Mouse (Mus musculus) intestine, embryonic 16.5 days (tissue): ENCODE measurements around the gene Atrnl1. TPM values are rescaled to one million over a fixed set of nuclear protein-coding genes. Genes with fewer than 3 reads are reported as not detected.

Experiments
- ATAC-seq: fragments of 200-750 bp; cut with Nextera tagmentation; 2 replicates; pipeline ENCODE4 v1.8.0; 2017; ENCODE audit warnings: moderate TSS enrichment, moderate library complexity
- H3K27ac ChIP-seq: fragments of 300-500 bp; sonication (generic); 2 replicates; pipeline ENCODE4 v1.5.1; 2014; ENCODE audit warnings: mild to moderate bottlenecking, low read length
- H3K27me3 ChIP-seq: fragments of 300-500 bp; sonication (generic); replicated peaks from 2 replicates; pipeline ENCODE4 v1.6.1; 2014; ENCODE audit warnings: low read length, control low read depth, mixed read lengths; ENCODE audit not compliant: control insufficient read depth, insufficient read depth
- H3K36me3 ChIP-seq: fragments of 300-500 bp; sonication (generic); 2 replicates; pipeline ENCODE4 v1.6.1; 2014; ENCODE audit warnings: low read length, control low read depth; ENCODE audit not compliant: control insufficient read depth, insufficient read depth
- H3K4me1 ChIP-seq: fragments of 300-500 bp; sonication (generic); 2 replicates; pipeline ENCODE4 v1.6.1; 2014; ENCODE audit warnings: low read length, control low read depth, mixed read lengths; ENCODE audit not compliant: control insufficient read depth, insufficient read depth
- H3K4me2 ChIP-seq: fragments of 300-500 bp; sonication (generic); 2 replicates; pipeline ENCODE4 v1.6.1; 2014; ENCODE audit warnings: low read depth, low read length, control low read depth
- H3K4me3 ChIP-seq: fragments of 300-500 bp; sonication (generic); 2 replicates; pipeline ENCODE4 v1.5.1; 2014; ENCODE audit warnings: mild to moderate bottlenecking, low read length
- H3K9ac ChIP-seq: fragments of 300-500 bp; sonication (generic); 2 replicates; pipeline ENCODE4 v1.6.1; 2014; ENCODE audit warnings: low read depth, low read length
- H3K9me3 ChIP-seq: fragments of 300-500 bp; sonication (generic); 2 replicates; pipeline ENCODE4 v1.6.1; 2016; ENCODE audit warnings: low read length, control low read depth; ENCODE audit not compliant: control insufficient read depth
- WGBS: fragments of 180-500 bp; shearing (Covaris S2); extraction: QIAGEN DNeasy Blood & Tissue Kit; methylation state at CpG from one replicate; pipeline ENCODE4 v1.1.7; 2014; 5-methylcytosine and 5-hydroxymethylcytosine counted together
- polyA plus RNA-seq: library from polyadenylated mRNA; unstranded; fragments of >200 nt; fragmentation: Nextera tagmentation; extraction: Ambion mirVana; gene quantifications from 2 replicates; pipeline ENCODE4 v1.2.1, GENCODE M21; 2015

Atrnl1 gene
- polyA plus RNA-seq, 1 experiment from 2014 or later: 2.8 TPM

DNA sequence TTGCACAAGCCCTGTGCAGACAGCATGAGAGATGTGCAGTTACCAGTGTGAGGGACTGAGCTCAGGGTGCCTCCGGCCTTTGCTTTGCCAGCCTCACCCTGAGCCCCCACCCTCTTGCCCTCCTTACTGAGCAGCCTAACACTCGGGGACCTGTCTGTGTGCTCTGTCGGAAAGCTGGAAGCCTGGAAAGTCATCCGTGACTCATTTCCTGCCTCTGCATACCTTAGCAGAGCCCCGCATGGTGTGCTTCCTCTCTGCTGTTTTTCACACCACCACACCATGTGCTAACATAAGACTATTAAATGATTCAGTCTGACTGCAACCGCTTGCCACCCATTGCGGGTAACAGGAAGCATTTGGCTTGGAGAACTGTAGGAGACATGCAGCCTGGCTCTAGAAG lies 493.7 kb downstream of the Atrnl1 start:
- no peak overlapping the region for H3K4me2 ChIP-seq
- no peaks in the 10 kb centered on the region for H3K36me3 ChIP-seq
- no peak for ATAC-seq
- H3K27ac ChIP-seq: no peak overlapping the region
- no peaks in the 10 kb centered on the region for H3K27me3 ChIP-seq
- H3K4me3 ChIP-seq: no peak overlapping the region
- 74% methylated on average over 7 of the region's 7 CpGs for WGBS
- no peak overlapping the region for H3K9ac ChIP-seq
- H3K9me3 ChIP-seq: no peaks in the 10 kb centered on the region
- H3K4me1 ChIP-seq: no peaks in the 10 kb centered on the region

DNA sequence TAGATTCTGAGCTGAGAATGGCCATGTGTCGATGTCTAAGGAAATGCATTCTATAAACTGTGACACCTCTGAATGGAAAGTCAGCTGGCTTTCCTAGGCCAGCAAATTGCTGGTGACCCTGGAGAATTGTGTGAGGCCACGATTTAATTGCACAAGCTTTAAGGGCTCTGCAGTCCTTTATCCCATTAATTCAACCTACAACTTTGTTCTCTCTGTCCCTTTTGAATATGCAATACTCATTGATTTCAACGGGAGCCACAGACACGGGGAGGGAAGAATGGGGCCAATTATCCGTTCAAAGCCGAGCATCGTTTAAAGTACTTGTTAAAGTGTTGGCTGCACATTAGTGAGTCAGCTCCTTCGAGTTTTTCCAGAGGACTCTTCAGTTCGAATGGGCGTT lies 496.8 kb downstream of the Atrnl1 start:
- no peaks in the 10 kb centered on the region for H3K9me3 ChIP-seq
- no peak overlapping the region for H3K4me2 ChIP-seq
- ATAC-seq: no peak
- 81% methylated on average over 10 of the region's 10 CpGs for WGBS
- no peaks in the 10 kb centered on the region for H3K4me1 ChIP-seq
- no peak overlapping the region for H3K9ac ChIP-seq
- no peaks in the 10 kb centered on the region for H3K36me3 ChIP-seq
- no peaks in the 10 kb centered on the region for H3K27me3 ChIP-seq
- no peak overlapping the region for H3K27ac ChIP-seq
- H3K4me3 ChIP-seq: no peak overlapping the region

DNA sequence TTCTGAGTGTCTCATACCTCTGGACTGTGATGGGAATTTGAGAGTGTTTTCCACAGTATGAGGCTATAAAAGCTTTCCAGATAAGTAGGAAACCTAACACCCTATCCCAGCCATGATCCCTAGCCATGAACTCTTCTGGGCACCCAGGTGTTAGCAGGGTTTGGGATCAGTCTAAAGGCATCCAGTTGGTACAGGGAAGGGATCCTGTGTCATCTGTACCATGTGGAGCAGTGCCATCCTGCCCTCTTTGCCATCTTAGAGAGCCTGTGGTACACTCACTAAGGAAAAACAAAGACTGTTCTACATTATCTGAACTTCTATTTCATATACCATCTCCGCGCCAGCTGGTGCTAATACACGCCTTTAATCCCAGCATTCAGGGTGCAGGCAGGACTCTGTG lies 499.7 kb downstream of the Atrnl1 start:
- WGBS: 96% methylated on average over 3 of the region's 3 CpGs
- Histone ChIP-seq H3K27me3 (no peaks in the 10 kb centered on the region), H3K27ac (no peak overlapping the region), H3K36me3 (no peaks in the 10 kb centered on the region), H3K4me2 (no peak overlapping the region), H3K9me3 (no peaks in the 10 kb centered on the region), H3K4me3 (no peak overlapping the region), H3K9ac (no peak overlapping the region), H3K4me1 (no peaks in the 10 kb centered on the region)
- ATAC-seq: no peak

DNA sequence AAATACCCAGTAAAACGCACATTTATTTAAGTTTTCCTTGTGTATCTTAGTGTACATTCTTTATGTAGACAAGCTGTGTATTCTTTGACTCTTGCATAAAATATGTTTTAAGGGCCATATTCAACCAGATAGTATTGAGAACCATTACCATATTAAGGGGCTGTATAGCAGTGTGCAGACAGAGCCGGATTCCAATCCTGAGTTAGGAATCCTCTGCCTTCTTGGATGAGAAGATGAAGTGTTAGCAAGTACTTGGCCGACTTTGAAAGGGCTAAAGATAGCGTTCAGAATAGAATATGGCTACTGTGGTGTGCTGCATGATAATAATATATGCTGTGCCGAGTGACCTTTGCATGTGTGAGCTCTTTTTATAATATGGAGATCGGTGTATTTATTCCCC lies 500.5 kb downstream of the Atrnl1 start:
- no peak for ATAC-seq
- no peaks in the 10 kb centered on the region for H3K9me3 ChIP-seq
- 91% methylated on average over 6 of the region's 6 CpGs for WGBS

DNA sequence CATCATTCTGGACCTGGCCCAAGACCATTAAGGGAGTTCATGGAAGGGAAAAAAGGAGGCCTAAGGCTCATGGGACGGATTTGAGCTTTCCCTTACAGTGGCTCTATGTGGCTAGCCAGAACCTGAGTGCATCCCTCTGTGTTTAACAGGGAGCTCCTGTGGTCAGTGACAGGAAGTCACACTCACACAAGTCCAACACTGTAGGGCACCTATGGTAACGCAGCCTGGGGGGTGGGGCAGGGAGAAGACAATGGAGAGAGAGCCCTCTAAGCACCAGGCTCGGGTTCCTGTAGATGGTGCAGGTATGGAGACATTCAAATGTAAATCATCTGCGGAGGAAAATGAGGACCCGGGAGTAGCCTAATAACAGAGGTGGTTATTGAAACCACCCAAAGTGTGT lies 501.3 kb downstream of the Atrnl1 start:
- no peak overlapping the region for H3K4me3 ChIP-seq
- ATAC-seq: no peak
- no peaks in the 10 kb centered on the region for H3K4me1 ChIP-seq
- H3K36me3 ChIP-seq: no peaks in the 10 kb centered on the region
- no peaks in the 10 kb centered on the region for H3K27me3 ChIP-seq
- no peak overlapping the region for H3K9ac ChIP-seq
- no peaks in the 10 kb centered on the region for H3K9me3 ChIP-seq
- H3K27ac ChIP-seq: no peak overlapping the region
- H3K4me2 ChIP-seq: no peak overlapping the region
- 64% methylated on average over 5 of the region's 5 CpGs for WGBS

More for the DNA sequence above, 500.5 kb downstream of the Atrnl1 start:
- no peak overlapping the region for H3K27ac ChIP-seq
- H3K9ac ChIP-seq: no peak overlapping the region
- no peaks in the 10 kb centered on the region for H3K4me1 ChIP-seq
- H3K4me3 ChIP-seq: no peak overlapping the region
- no peaks in the 10 kb centered on the region for H3K36me3 ChIP-seq
- no peak overlapping the region for H3K4me2 ChIP-seq
- no peaks in the 10 kb centered on the region for H3K27me3 ChIP-seq

DNA sequence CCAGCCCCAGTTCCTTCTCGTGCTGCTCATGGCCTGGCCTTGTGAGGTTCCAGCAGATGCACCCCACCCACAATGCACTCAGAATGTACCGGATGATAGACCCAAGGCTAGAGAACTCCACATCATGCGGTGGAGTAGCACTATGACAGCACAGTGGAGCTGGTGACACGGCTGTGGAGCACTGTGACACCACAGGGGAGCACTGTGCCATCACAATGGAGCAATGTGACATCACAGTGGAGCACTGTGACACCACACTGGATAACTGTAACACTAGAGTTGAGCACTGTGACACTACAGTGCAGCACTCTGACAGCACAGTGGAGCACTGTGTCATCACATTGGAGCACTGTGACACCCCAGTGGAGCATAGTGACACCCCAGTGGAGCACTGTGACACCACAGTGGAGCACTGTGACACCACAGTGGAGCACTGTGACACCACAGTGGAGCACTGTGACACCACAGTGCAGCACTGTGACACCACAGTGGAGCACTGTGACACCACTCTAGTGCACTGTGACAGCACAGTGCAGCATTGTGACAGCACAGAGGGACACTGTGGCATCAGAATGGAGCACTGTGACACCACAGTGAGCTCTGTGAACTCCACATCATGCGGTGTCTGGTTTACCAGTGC lies 502.4 kb downstream of the Atrnl1 start:
- no peaks in the 10 kb centered on the region for H3K27me3 ChIP-seq

DNA sequence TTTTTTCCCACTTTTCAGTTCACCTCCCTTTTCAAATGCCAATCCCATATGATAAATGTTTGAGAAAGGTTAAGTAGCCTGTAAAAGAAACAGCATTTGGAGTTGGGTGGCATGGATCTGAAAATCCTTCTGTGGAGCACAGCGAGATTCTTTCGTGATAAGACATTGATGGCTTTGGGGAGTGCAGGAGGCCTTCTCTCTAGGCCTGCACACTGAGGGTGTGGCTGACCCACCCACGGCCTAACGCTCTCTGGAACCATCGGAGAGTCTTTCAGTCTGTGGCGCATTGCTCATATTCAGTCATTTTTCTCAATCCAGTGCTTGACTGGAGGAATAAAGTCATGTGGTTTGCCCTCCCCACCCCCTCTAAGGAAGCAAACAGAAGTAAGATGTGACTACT lies 506.8 kb downstream of the Atrnl1 start:
- 83% methylated on average over 6 of the region's 6 CpGs for WGBS
- Histone ChIP-seq H3K36me3 (no peaks in the 10 kb centered on the region), H3K27me3 (no peaks in the 10 kb centered on the region), H3K9me3 (no peaks in the 10 kb centered on the region), H3K9ac (no peak overlapping the region), H3K4me2 (no peak overlapping the region), H3K4me1 (peaks cover 9% of the 10 kb centered on the region; the same call in 1 of the 2 replicates), H3K27ac (no peak overlapping the region), H3K4me3 (no peak overlapping the region)
- no peak for ATAC-seq

More for the DNA sequence above, 502.4 kb downstream of the Atrnl1 start:
- ATAC-seq: peak; percentile 85
- H3K9me3 ChIP-seq: no peaks in the 10 kb centered on the region
- no peaks in the 10 kb centered on the region for H3K4me1 ChIP-seq
- no peak overlapping the region for H3K4me3 ChIP-seq
- H3K27ac ChIP-seq: no peak overlapping the region
- WGBS: 77% methylated on average over 5 of the region's 5 CpGs
- H3K9ac ChIP-seq: no peak overlapping the region
- no peaks in the 10 kb centered on the region for H3K36me3 ChIP-seq
- H3K4me2 ChIP-seq: no peak overlapping the region

DNA sequence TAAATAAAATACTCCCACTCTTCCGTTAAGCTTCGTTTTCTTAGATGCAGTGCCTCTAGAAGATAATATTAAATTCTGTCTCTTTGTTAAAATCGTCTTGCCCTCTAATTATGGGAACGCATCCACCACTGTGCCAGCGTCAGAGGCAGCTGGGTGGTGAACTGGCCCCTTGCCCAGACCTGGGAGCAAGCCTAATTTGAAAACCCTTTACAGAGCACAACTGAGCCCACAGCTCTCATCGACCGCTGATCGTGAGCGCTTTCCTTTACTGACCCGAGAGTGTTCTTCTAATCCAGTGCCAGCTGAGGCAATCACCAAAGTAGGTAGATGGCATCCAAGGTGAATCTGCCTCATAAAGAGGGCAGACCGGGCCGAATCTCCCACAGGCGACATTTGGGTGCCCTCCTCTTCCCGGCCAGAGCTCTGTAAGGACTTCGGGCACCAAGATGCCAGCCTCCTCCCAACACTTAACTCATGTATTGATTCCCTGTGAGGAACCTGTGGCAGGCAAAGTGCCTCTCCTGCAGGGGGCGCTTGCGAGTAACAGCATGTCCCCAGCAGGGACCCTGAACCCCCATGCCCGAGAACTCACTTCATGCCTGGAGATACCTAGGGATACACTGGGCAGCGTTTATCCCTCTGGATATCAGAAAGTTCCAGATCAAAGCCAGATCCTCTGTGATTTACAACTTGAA lies 507.5 kb downstream of the Atrnl1 start:
- ATAC-seq: no peak

DNA sequence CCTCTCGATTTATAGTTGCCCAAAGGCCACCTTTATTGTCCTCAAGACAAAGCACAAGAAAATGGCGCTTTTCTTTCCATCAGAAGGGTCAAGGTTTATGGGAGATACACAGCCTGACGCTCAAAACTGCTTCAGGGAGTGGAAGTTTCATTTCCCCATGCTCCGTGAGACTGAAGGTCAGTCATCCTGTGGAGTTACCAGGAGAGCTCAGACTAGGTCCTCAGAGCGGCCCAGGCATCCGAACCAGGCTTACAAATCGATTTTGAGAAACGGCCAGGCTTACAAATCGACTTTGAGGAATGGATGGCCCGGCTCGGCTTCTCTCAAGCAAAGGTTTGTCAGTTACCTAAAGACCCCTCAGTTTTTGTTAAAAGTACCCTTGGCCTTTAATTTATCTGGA lies 508.0 kb downstream of the Atrnl1 start:
- H3K36me3 ChIP-seq: no peaks in the 10 kb centered on the region
- no peak overlapping the region for H3K9ac ChIP-seq
- H3K4me2 ChIP-seq: no peak overlapping the region
- ATAC-seq: no peak
- peaks cover 9% of the 10 kb centered on the region; the same call in 1 of the 2 replicates for H3K4me1 ChIP-seq
- H3K9me3 ChIP-seq: no peaks in the 10 kb centered on the region
- H3K27me3 ChIP-seq: no peaks in the 10 kb centered on the region
- 78% methylated on average over 11 of the region's 11 CpGs for WGBS
- H3K27ac ChIP-seq: no peak overlapping the region
- no peak overlapping the region for H3K4me3 ChIP-seq

More for the DNA sequence above, 507.5 kb downstream of the Atrnl1 start:
- Histone ChIP-seq H3K9me3 (no peaks in the 10 kb centered on the region), H3K36me3 (no peaks in the 10 kb centered on the region), H3K9ac (no peak overlapping the region), H3K4me2 (no peak overlapping the region), H3K4me1 (peaks cover 9% of the 10 kb centered on the region; the same call in 1 of the 2 replicates), H3K27ac (no peak overlapping the region), H3K4me3 (no peak overlapping the region), H3K27me3 (no peaks in the 10 kb centered on the region)
- WGBS: 86% methylated on average over 19 of the region's 19 CpGs
